Mouse (Mus musculus): ENCODE measurements at regions not wholly inside any gene's neighbourhood (a gene's known extent, or its start where the extent isn't known, plus 50 kb on each side); places are given as distances from the start of the nearest gene placed in this dataset.
A peak's percentile ranks its signal among the peaks of the same experiment; 100 is the strongest.

DNA sequence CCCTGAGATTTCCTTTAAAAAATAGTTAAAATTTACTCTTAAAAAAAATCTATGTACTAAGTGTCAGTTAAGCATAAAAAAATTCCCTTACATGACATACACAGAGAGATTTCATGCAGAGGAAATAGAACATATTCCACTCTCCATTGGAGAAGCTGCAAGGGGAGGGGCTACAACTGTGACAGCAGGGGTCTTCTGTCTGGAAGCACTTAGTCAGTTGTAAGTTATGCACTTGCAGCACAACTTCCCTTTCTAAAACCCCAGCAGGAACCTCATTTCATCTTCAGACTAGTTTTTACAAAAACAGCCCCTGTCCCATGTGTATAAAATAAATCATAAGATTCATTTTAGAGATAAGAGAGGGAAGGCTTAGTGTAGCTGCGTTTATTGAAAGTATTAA is 109.0 kb upstream of the Rpl10l start:
- peak; percentile 4 for DNase-seq (ENCODE audit: low read depth, low spot score)

DNA sequence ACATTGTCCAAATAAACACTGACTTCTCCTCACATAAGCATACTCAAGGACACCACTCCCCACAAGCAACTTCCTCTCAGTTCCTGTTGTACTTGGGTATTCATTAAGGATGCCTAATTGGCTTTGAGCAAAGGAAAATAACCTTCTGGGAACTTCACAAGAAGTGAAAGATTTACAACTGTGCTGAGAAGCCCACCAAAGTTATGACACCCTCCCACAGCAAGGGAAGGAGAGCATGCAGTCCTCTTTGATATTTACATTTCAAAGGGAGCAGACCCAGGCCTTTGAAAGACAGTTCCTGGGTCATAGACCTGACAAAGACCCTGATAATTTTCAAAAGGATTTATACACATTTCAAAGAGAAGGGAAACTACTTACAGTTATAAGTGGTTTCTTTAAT is 102.4 kb upstream of the Rpl10l start:
- DNase-seq (ENCODE audit: low read depth, low spot score) = no peak

DNA sequence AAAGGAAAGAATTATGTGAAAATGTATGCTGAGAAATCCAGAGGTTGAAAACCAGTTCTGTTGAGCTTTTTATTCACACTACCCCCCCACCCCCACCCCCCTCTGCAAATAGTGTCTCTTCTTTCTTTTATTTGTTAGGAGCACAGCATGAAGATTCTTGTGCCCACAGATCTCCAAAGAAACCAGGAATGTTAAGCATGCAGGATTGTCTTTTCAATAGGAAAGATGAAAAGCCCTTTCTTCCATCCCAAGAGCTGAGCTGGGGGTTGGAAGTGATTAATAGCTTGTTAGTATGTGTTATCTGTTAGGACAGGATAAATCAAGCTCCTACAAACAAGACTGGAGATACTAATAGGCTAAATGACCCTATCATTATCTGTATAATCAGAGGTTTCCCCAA is 55.0 kb upstream of the Rpl10l start:
- DNase-seq (ENCODE audit: low read depth, low spot score) = no peak

Measured in embryo, embryonic 11.5 days (tissue).